Mouse (Mus musculus): ENCODE data around the gene Ankrd39. TPM values are rescaled to one million over a fixed set of nuclear protein-coding genes. Genes with fewer than 3 reads are reported as not detected.

The Ankrd39 gene
- polyA plus RNA-seq, 1 experiment, result 6.4 TPM

GRCm38 (mm10) chr1:36533546-36533945 is 13.7 kb downstream of the Ankrd39 start:
- H3K9me3 ChIP-seq (replicated peaks; ENCODE audit: control insufficient read depth, insufficient read depth, low read length, poor library complexity, severe bottlenecking), result no peaks in the 10 kb centered on the region
- no peak overlapping the region for H3K9ac ChIP-seq (ENCODE audit: low read depth, poor library complexity, severe bottlenecking)
- H3K36me3 ChIP-seq (ENCODE audit: control insufficient read depth, insufficient read depth, low read length, poor library complexity, severe bottlenecking), result no peaks in the 10 kb centered on the region
- H3K4me1 ChIP-seq (ENCODE audit: control insufficient read depth, insufficient read depth, low read length), result no peaks in the 10 kb centered on the region
- no peak overlapping the region for H3K4me3 ChIP-seq (ENCODE audit: low read depth, low read length)
- H3K27ac ChIP-seq (ENCODE audit: insufficient read depth, low read length), result no peak overlapping the region
- H3K27me3 ChIP-seq (ENCODE audit: control insufficient read depth, insufficient read depth, low read length, poor library complexity, severe bottlenecking), result no peaks in the 10 kb centered on the region
- TF ChIP-seq EP300 (IDR thresholded peaks at IDR 0.05; ENCODE audit: insufficient read depth, low read depth, low read length), result no peak
- no peak for TF ChIP-seq POLR2A (IDR thresholded peaks at IDR 0.05; ENCODE audit: insufficient read depth, low read length)

GRCm38 (mm10) chr1:36531461-36531860 is 15.8 kb downstream of the Ankrd39 start:
- H3K36me3 ChIP-seq (ENCODE audit: control insufficient read depth, insufficient read depth, low read length, poor library complexity, severe bottlenecking), result no peaks in the 10 kb centered on the region
- H3K4me1 ChIP-seq (ENCODE audit: control insufficient read depth, insufficient read depth, low read length), result no peaks in the 10 kb centered on the region
- TF ChIP-seq CTCF (IDR thresholded peaks at IDR 0.05; ENCODE audit: low read depth, low read length) (no peak), POLR2A (IDR thresholded peaks at IDR 0.05; ENCODE audit: insufficient read depth, low read length) (no peak), EP300 (IDR thresholded peaks at IDR 0.05; ENCODE audit: insufficient read depth, low read depth, low read length) (no peak)
- no peaks in the 10 kb centered on the region for H3K9me3 ChIP-seq (replicated peaks; ENCODE audit: control insufficient read depth, insufficient read depth, low read length, poor library complexity, severe bottlenecking)
- H3K27me3 ChIP-seq (ENCODE audit: control insufficient read depth, insufficient read depth, low read length, poor library complexity, severe bottlenecking), result no peaks in the 10 kb centered on the region
- H3K4me3 ChIP-seq (ENCODE audit: low read depth, low read length), result peak overlapping the region; percentile 12
- H3K27ac ChIP-seq (ENCODE audit: insufficient read depth, low read length), result no peak overlapping the region
- H3K9ac ChIP-seq (ENCODE audit: low read depth, poor library complexity, severe bottlenecking), result no peak overlapping the region

GRCm38 (mm10) chr1:36530962-36531361 is 16.3 kb downstream of the Ankrd39 start:
- Histone ChIP-seq H3K9me3 (replicated peaks; ENCODE audit: control insufficient read depth, insufficient read depth, low read length, poor library complexity, severe bottlenecking) (no peaks in the 10 kb centered on the region), H3K4me1 (ENCODE audit: control insufficient read depth, insufficient read depth, low read length) (no peaks in the 10 kb centered on the region), H3K36me3 (ENCODE audit: control insufficient read depth, insufficient read depth, low read length, poor library complexity, severe bottlenecking) (no peaks in the 10 kb centered on the region), H3K4me3 (ENCODE audit: low read depth, low read length) (no peak overlapping the region), H3K27me3 (ENCODE audit: control insufficient read depth, insufficient read depth, low read length, poor library complexity, severe bottlenecking) (no peaks in the 10 kb centered on the region), H3K9ac (ENCODE audit: low read depth, poor library complexity, severe bottlenecking) (no peak overlapping the region), H3K27ac (ENCODE audit: insufficient read depth, low read length) (no peak overlapping the region)
- TF ChIP-seq POLR2A (IDR thresholded peaks at IDR 0.05; ENCODE audit: insufficient read depth, low read length), result no peak
- no peak for TF ChIP-seq EP300 (IDR thresholded peaks at IDR 0.05; ENCODE audit: insufficient read depth, low read depth, low read length)
- TF ChIP-seq CTCF (IDR thresholded peaks at IDR 0.05; ENCODE audit: low read depth, low read length), result no peak

- H3K9ac ChIP-seq (ENCODE audit: low read depth, poor library complexity, severe bottlenecking), result no peak overlapping the region
- H3K27me3 ChIP-seq (ENCODE audit: control insufficient read depth, insufficient read depth, low read length, poor library complexity, severe bottlenecking), result no peaks in the 10 kb centered on the region
- no peak overlapping the region for H3K27ac ChIP-seq (ENCODE audit: insufficient read depth, low read length)
- TF ChIP-seq EP300 (IDR thresholded peaks at IDR 0.05; ENCODE audit: insufficient read depth, low read depth, low read length), result no peak
- TF ChIP-seq POLR2A (IDR thresholded peaks at IDR 0.05; ENCODE audit: insufficient read depth, low read length), result no peak
- no peak for TF ChIP-seq CTCF (IDR thresholded peaks at IDR 0.05; ENCODE audit: low read depth, low read length)
- no peaks in the 10 kb centered on the region for H3K9me3 ChIP-seq (replicated peaks; ENCODE audit: control insufficient read depth, insufficient read depth, low read length, poor library complexity, severe bottlenecking)
- H3K4me1 ChIP-seq (ENCODE audit: control insufficient read depth, insufficient read depth, low read length), result no peaks in the 10 kb centered on the region
- H3K4me3 ChIP-seq (ENCODE audit: low read depth, low read length), result no peak overlapping the region
- H3K36me3 ChIP-seq (ENCODE audit: control insufficient read depth, insufficient read depth, low read length, poor library complexity, severe bottlenecking), result no peaks in the 10 kb centered on the region
Observed at GRCm38 (mm10) chr1:36530485-36530884, 16.8 kb downstream of the Ankrd39 start.

- Histone ChIP-seq H3K36me3 (ENCODE audit: control insufficient read depth, insufficient read depth, low read length, poor library complexity, severe bottlenecking) (peaks cover 4% of the 10 kb centered on the region; the same call in 1 of the 2 replicates), H3K9ac (ENCODE audit: low read depth, poor library complexity, severe bottlenecking) (no peak overlapping the region), H3K4me3 (ENCODE audit: low read depth, low read length) (no peak overlapping the region), H3K9me3 (replicated peaks; ENCODE audit: control insufficient read depth, insufficient read depth, low read length, poor library complexity, severe bottlenecking) (no peaks in the 10 kb centered on the region), H3K4me1 (ENCODE audit: control insufficient read depth, insufficient read depth, low read length) (no peaks in the 10 kb centered on the region), H3K27ac (ENCODE audit: insufficient read depth, low read length) (no peak overlapping the region), H3K27me3 (ENCODE audit: control insufficient read depth, insufficient read depth, low read length, poor library complexity, severe bottlenecking) (no peaks in the 10 kb centered on the region)
- TF ChIP-seq POLR2A (IDR thresholded peaks at IDR 0.05; ENCODE audit: insufficient read depth, low read length), result no peak
- no peak for TF ChIP-seq CTCF (IDR thresholded peaks at IDR 0.05; ENCODE audit: low read depth, low read length)
- TF ChIP-seq EP300 (IDR thresholded peaks at IDR 0.05; ENCODE audit: insufficient read depth, low read depth, low read length), result no peak
Observed at GRCm38 (mm10) chr1:36529875-36530274, 17.4 kb downstream of the Ankrd39 start.

- Histone ChIP-seq H3K9ac (ENCODE audit: low read depth, poor library complexity, severe bottlenecking) (no peak overlapping the region), H3K36me3 (ENCODE audit: control insufficient read depth, insufficient read depth, low read length, poor library complexity, severe bottlenecking) (peaks cover 7% of the 10 kb centered on the region), H3K27me3 (ENCODE audit: control insufficient read depth, insufficient read depth, low read length, poor library complexity, severe bottlenecking) (no peaks in the 10 kb centered on the region), H3K9me3 (replicated peaks; ENCODE audit: control insufficient read depth, insufficient read depth, low read length, poor library complexity, severe bottlenecking) (no peaks in the 10 kb centered on the region), H3K4me3 (ENCODE audit: low read depth, low read length) (no peak overlapping the region), H3K4me1 (ENCODE audit: control insufficient read depth, insufficient read depth, low read length) (no peaks in the 10 kb centered on the region), H3K27ac (ENCODE audit: insufficient read depth, low read length) (no peak overlapping the region)
- TF ChIP-seq CTCF (IDR thresholded peaks at IDR 0.05; ENCODE audit: low read depth, low read length) (no peak), EP300 (IDR thresholded peaks at IDR 0.05; ENCODE audit: insufficient read depth, low read depth, low read length) (no peak), POLR2A (IDR thresholded peaks at IDR 0.05; ENCODE audit: insufficient read depth, low read length) (no peak)
Observed at GRCm38 (mm10) chr1:36529274-36529673, 18.0 kb downstream of the Ankrd39 start.

All from ES-Bruce4 (cell line).